8 mouse cellular contexts compared by ENCODE assay signal in the genomic region with DNA sequence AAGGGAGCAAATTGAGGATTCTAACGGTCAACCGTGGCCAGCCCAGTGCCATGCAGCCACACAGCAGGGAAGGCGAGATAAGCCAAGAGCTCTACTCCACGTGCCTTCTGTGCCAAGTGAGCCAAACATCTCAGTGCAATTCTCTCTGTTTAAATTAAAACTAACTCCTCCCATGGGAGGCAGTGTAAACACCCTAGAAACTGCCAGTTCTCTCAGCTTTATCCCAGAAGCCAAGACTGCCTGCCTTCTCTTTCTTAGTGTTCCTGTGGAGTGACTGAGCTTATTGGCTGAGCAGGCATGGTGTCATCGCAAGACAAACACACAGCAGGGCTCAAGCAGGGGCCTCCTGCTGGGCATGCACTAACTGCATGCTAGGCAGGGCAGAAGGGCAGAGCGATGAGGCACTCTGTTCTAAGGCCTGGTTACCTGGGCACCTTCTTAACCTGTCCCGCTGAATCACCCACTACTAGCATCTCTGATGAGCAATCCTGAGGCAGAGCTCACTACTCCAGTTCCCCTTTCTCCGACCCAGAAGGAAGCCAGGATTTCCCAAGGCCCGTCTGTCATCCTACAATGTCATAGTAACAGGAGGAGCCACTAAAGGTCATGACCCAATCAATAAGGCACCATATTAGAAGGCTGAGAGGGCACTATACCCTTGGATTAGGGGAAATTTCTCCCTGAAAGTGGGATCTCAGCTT. TPM values are rescaled to one million over a fixed set of nuclear protein-coding genes. Genes with fewer than 3 reads are reported as not detected.
A peak's percentile ranks its signal among the peaks of the same experiment; 100 is the strongest.
DNase-seq lines count a peak whose midpoint lies in the region; ATAC-seq lines count a peak whose summit lies in the region.
"Had no signal": no experiment of that assay in that cellular context is flagged by ENCODE, and none has a peak within 500 bp of the region (broad histone marks: within the 10 kb centered on the region; RNA-seq: fewer than 3 reads in every experiment).

No protein-coding gene starts in this region.

- peak; percentile 29 for DNase-seq in right cerebral cortex, postnatal 25 days
- DNase-seq in right cerebral cortex, postnatal 4 days, result no peak
- no peak for DNase-seq in embryonic facial prominence, embryonic 14.5 days (ENCODE audit: low spot score)
- no peak for DNase-seq in liver, embryonic 11.5 days (ENCODE audit: low spot score)
- no peak for DNase-seq in gastrocnemius, adult 18-20 months (ENCODE audit: low spot score)
- no peak for DNase-seq in gastrocnemius, adult 8-10 months (ENCODE audit: low spot score in 2 of 2)

- H3K4me3 ChIP-seq in embryonic facial prominence, embryonic 14.5 days (ENCODE audit: low read depth, low read length), result no peak overlapping the region
- no peak overlapping the region for H3K4me3 ChIP-seq in liver, embryonic 11.5 days (ENCODE audit: low read depth, low read length)
- H3K4me3 ChIP-seq in midbrain, embryonic 15.5 days, result no peak overlapping the region

- 44% methylated on average over 9 of the region's 9 CpGs for WGBS in embryonic facial prominence, embryonic 14.5 days
- WGBS in liver, embryonic 11.5 days, result 42% methylated on average over 9 of the region's 9 CpGs
- 29% methylated on average over 9 of the region's 9 CpGs for WGBS in midbrain, embryonic 15.5 days

- H3K9me3 ChIP-seq in embryonic facial prominence, embryonic 14.5 days (ENCODE audit: control insufficient read depth, low read length), result no peaks in the 10 kb centered on the region
- no peaks in the 10 kb centered on the region for H3K9me3 ChIP-seq in liver, embryonic 11.5 days (ENCODE audit: control insufficient read depth, low read length)
- H3K9me3 ChIP-seq in midbrain, embryonic 15.5 days, result no peaks in the 10 kb centered on the region

- no peak overlapping the region for H3K4me2 ChIP-seq in embryonic facial prominence, embryonic 14.5 days (ENCODE audit: low read depth, low read length)
- H3K4me2 ChIP-seq in liver, embryonic 11.5 days, result peak overlapping the region; percentile 33
- H3K4me2 ChIP-seq in midbrain, embryonic 15.5 days, result peak overlapping the region; percentile 5; the same call in 1 of the 2 replicates

- 0 out of 2 replicates have a peak overlapping the region, but pooled peaks have one; percentile 31 for H3K9ac ChIP-seq in embryonic facial prominence, embryonic 14.5 days (ENCODE audit: low read depth, low read length)
- H3K9ac ChIP-seq in liver, embryonic 11.5 days (ENCODE audit: low read depth, low read length), result peak overlapping the region; percentile 16; the same call in 1 of the 2 replicates
- no peak overlapping the region for H3K9ac ChIP-seq in midbrain, embryonic 15.5 days

- no peak overlapping the region for H3K27ac ChIP-seq in embryonic facial prominence, embryonic 14.5 days (replicated peaks; ENCODE audit: low read depth, low read length)
- H3K27ac ChIP-seq in liver, embryonic 11.5 days (ENCODE audit: low read depth, low read length), result peak overlapping the region; percentile 33
- no peak overlapping the region for H3K27ac ChIP-seq in midbrain, embryonic 15.5 days

- H3K4me1 ChIP-seq in embryonic facial prominence, embryonic 14.5 days (ENCODE audit: control insufficient read depth, insufficient read depth, low read length), result peaks cover 10% of the 10 kb centered on the region
- H3K4me1 ChIP-seq in liver, embryonic 11.5 days (replicated peaks; ENCODE audit: control insufficient read depth, insufficient read depth, low read length), result peaks cover 24% of the 10 kb centered on the region
- H3K4me1 ChIP-seq in midbrain, embryonic 15.5 days, result peaks cover 43% of the 10 kb centered on the region

- no peak for ATAC-seq in embryonic facial prominence, embryonic 14.5 days (ENCODE audit: low read depth)
- 0 out of 2 replicates have a peak, but pooled peaks have one; percentile 19 for ATAC-seq in liver, embryonic 11.5 days (replicated peaks; ENCODE audit: low FRiP score)
- no peak for ATAC-seq in midbrain, embryonic 15.5 days (replicated peaks)

- peaks cover 41% of the 10 kb centered on the region for H3K36me3 ChIP-seq in embryonic facial prominence, embryonic 14.5 days (ENCODE audit: control insufficient read depth, insufficient read depth, low read length)
- H3K36me3 ChIP-seq in liver, embryonic 11.5 days (ENCODE audit: control insufficient read depth, insufficient read depth, low read length), result peaks cover 25% of the 10 kb centered on the region; the same call in 1 of the 2 replicates
- peaks cover 14% of the 10 kb centered on the region for H3K36me3 ChIP-seq in midbrain, embryonic 15.5 days (replicated peaks)

- no peaks in the 10 kb centered on the region for H3K27me3 ChIP-seq in embryonic facial prominence, embryonic 14.5 days (replicated peaks; ENCODE audit: control insufficient read depth, insufficient read depth, low read length)
- no peaks in the 10 kb centered on the region for H3K27me3 ChIP-seq in liver, embryonic 11.5 days (replicated peaks; ENCODE audit: control insufficient read depth, insufficient read depth, low read length)
- H3K27me3 ChIP-seq in midbrain, embryonic 15.5 days (replicated peaks), result no peaks in the 10 kb centered on the region

RNA-seq across cellular contexts. Expression of a gene that starts 2.8 kb away (rescaled TPM):
- 18.1 and 21.4 TPM in 2 replicates for polyA plus RNA-seq in embryonic facial prominence, embryonic 14.5 days (2014; fragmentation: Nextera tagmentation; extraction: Ambion mirVana)
- polyA plus RNA-seq in liver, embryonic 11.5 days (2014; fragmentation: Nextera tagmentation; extraction: Ambion mirVana), result 20.6 and 20.7 TPM in 2 replicates
- polyA plus RNA-seq in midbrain, embryonic 15.5 days (2015; fragmentation: Nextera tagmentation; extraction: Ambion mirVana), result 39.6 and 41.2 TPM in 2 replicates
- total RNA-seq in gastrocnemius, adult 18-20 months (2021), result 10 to 100 TPM; 18.4 to 19.1 TPM
- total RNA-seq in gastrocnemius, adult 8-10 months (2022), result 10 to 100 TPM; 19.5 to 22.4 (median 21.5) TPM

RNA-seq across cellular contexts. Expression of a gene that starts 12.0 kb away (rescaled TPM):
- polyA plus RNA-seq in embryonic facial prominence, embryonic 14.5 days (2014; fragmentation: Nextera tagmentation; extraction: Ambion mirVana), result 87.0 and 99.7 TPM in 2 replicates
- polyA plus RNA-seq in liver, embryonic 11.5 days (2014; fragmentation: Nextera tagmentation; extraction: Ambion mirVana), result 153 and 165 TPM in 2 replicates
- 23.6 and 26.7 TPM in 2 replicates for polyA plus RNA-seq in midbrain, embryonic 15.5 days (2015; fragmentation: Nextera tagmentation; extraction: Ambion mirVana)
- total RNA-seq in gastrocnemius, adult 18-20 months (2021), result 10 to 100 TPM; 16.9 to 17.4 TPM
- total RNA-seq in gastrocnemius, adult 8-10 months (2022), result 10 to 100 TPM; 15.5 to 18.5 (median 16.7) TPM

RNA-seq across cellular contexts. Expression of a gene that starts 37.9 kb away (rescaled TPM):
- polyA plus RNA-seq in embryonic facial prominence, embryonic 14.5 days (2014; fragmentation: Nextera tagmentation; extraction: Ambion mirVana), result 7.9 and 33.0 TPM in 2 replicates
- not detected in 2 replicates for polyA plus RNA-seq in liver, embryonic 11.5 days (2014; fragmentation: Nextera tagmentation; extraction: Ambion mirVana)
- 0.50 TPM in 1 of 2 replicates, not detected in the other for polyA plus RNA-seq in midbrain, embryonic 15.5 days (2015; fragmentation: Nextera tagmentation; extraction: Ambion mirVana)
- not detected for total RNA-seq in gastrocnemius, adult 18-20 months (2021)
- total RNA-seq in gastrocnemius, adult 8-10 months (2022), result not detected
- total RNA-seq: layer of hippocampus, postnatal 36 days had no signal

RNA-seq across cellular contexts. Expression of a gene that starts 38.8 kb away (rescaled TPM):
- 9.5 and 10.1 TPM in 2 replicates for polyA plus RNA-seq in embryonic facial prominence, embryonic 14.5 days (2014; fragmentation: Nextera tagmentation; extraction: Ambion mirVana)
- polyA plus RNA-seq in liver, embryonic 11.5 days (2014; fragmentation: Nextera tagmentation; extraction: Ambion mirVana), result 14.3 and 19.0 TPM in 2 replicates
- polyA plus RNA-seq in midbrain, embryonic 15.5 days (2015; fragmentation: Nextera tagmentation; extraction: Ambion mirVana), result 39.1 and 39.3 TPM in 2 replicates
- 1 to 10 TPM; 1.4 to 2.0 TPM for total RNA-seq in gastrocnemius, adult 18-20 months (2021)
- total RNA-seq in gastrocnemius, adult 8-10 months (2022), result 1 to 10 TPM in 2 of 4 experiments, under 1 TPM in 2; 0.48 to 1.2 (median 1.00) TPM

RNA-seq across cellular contexts. Expression of a gene that starts 43.7 kb away (rescaled TPM):
- polyA plus RNA-seq in embryonic facial prominence, embryonic 14.5 days (2014; fragmentation: Nextera tagmentation; extraction: Ambion mirVana), result 6.5 and 27.0 TPM in 2 replicates
- polyA plus RNA-seq in liver, embryonic 11.5 days (2014; fragmentation: Nextera tagmentation; extraction: Ambion mirVana), result not detected in 2 replicates
- polyA plus RNA-seq in midbrain, embryonic 15.5 days (2015; fragmentation: Nextera tagmentation; extraction: Ambion mirVana), result not detected in 2 replicates
- total RNA-seq in gastrocnemius, adult 18-20 months (2021), result not detected
- total RNA-seq in gastrocnemius, adult 8-10 months (2022), result not detected
- total RNA-seq: layer of hippocampus, postnatal 36 days had no signal
